Mouse (Mus musculus) heart, adult 2 months (tissue): ENCODE data around the gene Umodl1.

ENCODE experiments used
- CTCF ChIP-seq: fragments of 200-600 bp; IDR thresholded peaks from 2 replicates; pipeline ENCODE4 v1.8.1; 2022; ENCODE audit warnings: antibody characterized with exemption, mild to moderate bottlenecking, moderate library complexity
- EP300 ChIP-seq: fragments of 200-500 bp; IDR thresholded peaks from 2 replicates; pipeline ENCODE4 v1.6.1; 2011; ENCODE audit warnings: low read depth, low read length, control low read depth; ENCODE audit not compliant: insufficient read depth
- POLR2A ChIP-seq: fragments of 200-500 bp; IDR thresholded peaks from 2 replicates; pipeline ENCODE4 v1.6.1; 2011; ENCODE audit warnings: mild to moderate bottlenecking, low read depth, low read length, control low read depth; ENCODE audit not compliant: insufficient read depth

DNA sequence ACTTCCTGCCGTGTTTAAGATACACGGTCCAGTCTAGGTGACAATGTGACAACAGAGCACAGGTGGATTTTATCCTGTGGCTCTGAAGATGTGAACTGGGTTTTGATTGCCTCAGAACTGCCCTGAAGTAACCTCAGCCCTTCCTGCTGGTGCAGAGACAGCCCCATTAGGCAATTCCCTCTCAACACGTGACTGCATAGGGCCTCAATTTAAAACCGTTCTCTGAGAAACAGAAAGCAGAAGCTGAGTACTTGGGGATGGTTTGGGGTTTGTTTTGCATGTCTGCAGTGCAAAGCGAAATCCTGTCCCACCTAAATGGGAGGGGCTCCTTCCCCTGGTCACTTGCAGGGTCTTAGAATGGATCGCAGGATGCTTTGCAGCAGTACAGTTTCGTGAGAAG lies 85.2 kb downstream of the Umodl1 start:
- no peak for TF ChIP-seq EP300
- no peak for TF ChIP-seq CTCF
- TF ChIP-seq POLR2A = no peak
